Mouse (Mus musculus) retina, postnatal 7 days (tissue): ENCODE results near the gene Osmr.
"Not testable (repeated sequence)": the region's sequence is repeated elsewhere in the genome, so short reads cannot be mapped to it uniquely, and the experiment has no call there.

ENCODE experiments used
- DNase-seq: peaks from one replicate; pipeline ENCODE4 v3.0.0-alpha.2; 2012; ENCODE audit warnings: low read depth, low spot score

Gene Osmr

GRCm38 (mm10) chr15:6861617-6862016 lies 13.2 kb downstream of the Osmr start:
- DNase-seq: no peak

- DNase-seq: no peak
These were observed 15.0 kb downstream of the Osmr start for GRCm38 (mm10) chr15:6859781-6860180.

- DNase-seq: no peak
These were observed 15.9 kb downstream of the Osmr start for GRCm38 (mm10) chr15:6858871-6859270.

GRCm38 (mm10) chr15:6857270-6857905 lies 17.4 kb downstream of the Osmr start:
- DNase-seq: no peak

GRCm38 (mm10) chr15:6849851-6850250 lies 24.9 kb downstream of the Osmr start:
- no peak for DNase-seq

- peak; percentile 21 for DNase-seq
These were observed 34.6 kb downstream of the Osmr start for GRCm38 (mm10) chr15:6840199-6840598.

- no peak for DNase-seq
These were observed 59.0 kb downstream of the Osmr start for GRCm38 (mm10) chr15:6815807-6816206.

GRCm38 (mm10) chr15:6801212-6801611 lies 73.6 kb downstream of the Osmr start:
- DNase-seq: not testable (repeated sequence)

GRCm38 (mm10) chr15:6792846-6793245 lies 81.9 kb downstream of the Osmr start:
- DNase-seq: no peak

- DNase-seq: no peak
These were observed 83.1 kb downstream of the Osmr start for GRCm38 (mm10) chr15:6791648-6792047.

- DNase-seq: no peak
These were observed 84.8 kb downstream of the Osmr start for GRCm38 (mm10) chr15:6790011-6790410.

GRCm38 (mm10) chr15:6787236-6787635 lies 87.5 kb downstream of the Osmr start:
- no peak for DNase-seq

GRCm38 (mm10) chr15:6786212-6786611 lies 88.6 kb downstream of the Osmr start:
- DNase-seq: no peak

GRCm38 (mm10) chr15:6772265-6772664 lies 102.5 kb downstream of the Osmr start:
- no peak for DNase-seq
